Mouse (Mus musculus) megakaryocyte, embryonic 14.5 days (primary cell): ENCODE data around the gene Chrd. TPM values are rescaled to one million over a fixed set of nuclear protein-coding genes. Genes with fewer than 3 reads are reported as not detected.

Experiments
- H3K27me3 ChIP-seq: replicated peaks from 2 replicates; pipeline ENCODE3; 2012; ENCODE audit warnings: inconsistent platforms
- H3K36me3 ChIP-seq: replicated peaks from 2 replicates; pipeline ENCODE3; 2012; ENCODE audit warnings: low read length, inconsistent platforms, mixed read lengths
- H3K4me1 ChIP-seq: 2 replicates; pipeline ENCODE4 v1.6.1; 2012; ENCODE audit warnings: inconsistent platforms
- H3K4me3 ChIP-seq: replicated peaks from 2 replicates; pipeline ENCODE3; 2012; ENCODE audit warnings: moderate library complexity, mild to moderate bottlenecking, inconsistent platforms
- H3K9me3 ChIP-seq: 2 replicates; pipeline ENCODE4 v1.6.1; 2012; ENCODE audit warnings: inconsistent platforms
- FLI1 ChIP-seq: IDR thresholded peaks from 2 replicates; pipeline ENCODE4 v1.6.1; 2012; ENCODE audit warnings: low read length, inconsistent platforms, mixed read lengths
- GATA1 ChIP-seq: IDR thresholded peaks from 3 replicates; pipeline ENCODE4 v1.6.1; 2012; ENCODE audit warnings: mixed read lengths, low read length, inconsistent platforms, borderline replicate concordance
- polyA plus RNA-seq: library from polyadenylated mRNA; stranded (reverse); fragments of >175 nt; gene quantifications from 2 replicates; pipeline ENCODE4 v1.2.3, GENCODE M21; 2012; ENCODE audit warnings: low replicate concordance; ENCODE audit not compliant: insufficient read depth

Gene Chrd
- polyA plus RNA-seq, 1 experiment = not detected

DNA sequence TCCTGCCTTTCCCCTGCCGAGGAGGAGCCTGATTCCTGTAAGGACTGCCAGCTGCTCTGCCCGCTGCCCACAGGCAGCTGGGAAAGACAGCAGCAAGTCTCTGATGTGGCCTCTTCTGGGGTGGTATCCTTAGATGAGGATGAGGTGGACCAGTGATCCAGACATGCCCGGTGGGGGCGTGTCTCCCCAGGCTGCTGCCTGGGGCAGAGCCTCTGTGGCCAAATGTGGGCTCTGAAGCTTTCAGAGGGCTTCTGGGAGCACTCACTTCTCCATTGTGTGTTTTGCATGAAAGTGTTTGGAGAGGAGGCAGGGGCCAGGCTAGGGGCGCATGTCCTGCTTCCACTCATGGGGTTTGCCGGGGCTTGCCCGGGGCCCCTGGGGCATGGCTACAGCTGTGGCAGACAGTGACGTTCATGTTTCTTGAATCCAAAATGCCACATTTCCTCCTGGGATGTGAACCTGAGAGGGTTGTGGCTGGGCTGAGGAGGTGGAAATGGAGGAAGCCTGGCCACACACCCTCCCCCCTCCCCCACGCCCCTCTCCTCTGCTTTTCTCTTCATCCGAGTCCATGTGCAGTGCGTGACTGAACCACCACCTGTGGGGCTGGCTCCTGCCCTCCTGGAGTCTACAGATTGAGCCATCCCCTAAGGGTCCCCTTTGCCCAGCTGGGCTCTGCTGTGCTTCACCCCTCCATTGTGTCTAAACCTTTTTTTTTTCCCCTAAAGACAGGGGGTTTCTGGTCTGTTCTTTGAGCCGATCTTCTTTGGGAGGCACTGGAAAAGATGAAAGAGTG is 31.0 kb upstream of the Chrd start:
- TF ChIP-seq FLI1 (no peak), GATA1 (no peak)
- H3K27me3 ChIP-seq = peaks cover 22% of the 10 kb centered on the region
- H3K9me3 ChIP-seq = no peaks in the 10 kb centered on the region
- peaks cover 39% of the 10 kb centered on the region for H3K36me3 ChIP-seq
- no peak overlapping the region for H3K4me3 ChIP-seq
- peaks cover 55% of the 10 kb centered on the region for H3K4me1 ChIP-seq

DNA sequence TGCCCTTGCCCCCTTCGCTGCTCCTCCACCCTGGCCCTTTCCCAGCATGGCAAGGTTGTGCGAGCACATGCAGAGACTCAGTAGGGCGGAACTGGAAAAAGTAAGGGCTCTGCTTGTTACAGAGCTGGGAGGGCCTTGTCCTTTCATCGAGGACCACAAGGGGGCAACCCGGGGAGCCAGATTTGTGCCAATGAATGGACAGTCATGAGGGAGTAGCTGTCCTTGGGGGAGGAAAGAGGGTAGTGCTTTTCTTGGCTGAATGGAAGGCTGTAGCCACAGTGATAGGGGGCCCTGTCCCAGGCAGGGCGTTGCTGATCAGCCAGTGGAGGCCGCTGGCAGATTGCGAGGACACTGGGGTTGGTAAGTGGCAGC is 30.4 kb upstream of the Chrd start:
- Histone ChIP-seq H3K27me3 (peaks cover 21% of the 10 kb centered on the region), H3K4me3 (no peak overlapping the region), H3K36me3 (peaks cover 39% of the 10 kb centered on the region), H3K4me1 (peaks cover 61% of the 10 kb centered on the region), H3K9me3 (no peaks in the 10 kb centered on the region)
- TF ChIP-seq GATA1 (no peak), FLI1 (no peak)

DNA sequence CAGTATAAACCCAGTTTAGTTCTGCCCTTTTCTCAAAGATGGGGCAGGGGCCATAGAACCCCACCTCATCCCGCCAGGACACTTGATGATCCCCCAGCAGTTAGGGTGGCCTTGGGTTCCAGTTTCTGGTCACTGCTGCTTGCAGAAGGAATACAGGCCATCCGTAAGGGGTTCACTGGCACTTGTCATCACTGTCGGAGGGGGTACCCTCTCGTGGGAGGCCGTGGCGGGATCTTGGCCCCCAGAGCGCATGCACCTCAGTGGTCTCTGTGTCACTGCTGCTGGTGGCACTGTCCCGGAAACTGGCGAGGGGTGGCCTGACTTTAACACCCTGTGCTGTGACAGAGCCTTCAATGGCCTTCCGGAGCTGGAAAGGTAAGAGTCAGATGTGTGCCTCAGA is 29.9 kb upstream of the Chrd start:
- H3K36me3 ChIP-seq = peaks cover 43% of the 10 kb centered on the region
- no peak for TF ChIP-seq FLI1
- TF ChIP-seq GATA1 = no peak
- no peak overlapping the region for H3K4me3 ChIP-seq
- H3K27me3 ChIP-seq = peaks cover 24% of the 10 kb centered on the region
- no peaks in the 10 kb centered on the region for H3K9me3 ChIP-seq
- H3K4me1 ChIP-seq = peaks cover 67% of the 10 kb centered on the region

DNA sequence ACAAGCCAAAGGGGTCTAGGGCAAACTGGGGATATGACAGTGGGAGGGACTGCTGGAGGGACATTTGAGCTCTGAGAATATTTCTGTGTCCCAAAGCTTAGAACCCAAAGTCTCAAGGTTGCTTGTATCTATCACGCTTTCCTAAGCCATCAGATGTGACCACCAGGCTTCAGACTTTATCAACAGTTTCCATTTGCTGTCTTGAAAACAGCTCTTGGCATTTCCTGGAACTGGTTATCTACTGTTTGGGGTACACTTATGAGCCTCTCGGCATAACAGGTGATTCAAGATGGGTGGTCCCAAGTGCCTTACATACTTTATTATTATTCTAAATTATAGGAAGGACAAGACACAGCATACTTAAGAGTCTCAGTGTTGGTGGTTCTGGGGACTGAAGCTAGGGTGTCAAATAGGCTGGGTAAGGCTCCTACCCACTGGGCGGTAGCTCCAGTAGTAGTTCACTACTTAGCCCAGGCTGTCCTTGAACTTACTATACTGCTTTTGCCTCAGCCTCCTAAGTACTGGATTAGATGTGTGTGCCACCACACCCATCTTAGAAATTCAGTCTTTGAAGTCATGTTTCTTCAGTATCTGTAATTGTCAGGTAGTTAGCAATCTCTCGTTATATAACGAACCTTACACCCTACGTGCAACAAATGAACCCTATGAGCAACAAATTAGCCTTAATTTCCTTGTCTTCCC is 29.1 kb upstream of the Chrd start:
- no peaks in the 10 kb centered on the region for H3K9me3 ChIP-seq
- H3K36me3 ChIP-seq = peaks cover 41% of the 10 kb centered on the region
- peaks cover 65% of the 10 kb centered on the region for H3K4me1 ChIP-seq
- H3K4me3 ChIP-seq = no peak overlapping the region
- TF ChIP-seq GATA1 (no peak), FLI1 (no peak)
- H3K27me3 ChIP-seq = peaks cover 25% of the 10 kb centered on the region

DNA sequence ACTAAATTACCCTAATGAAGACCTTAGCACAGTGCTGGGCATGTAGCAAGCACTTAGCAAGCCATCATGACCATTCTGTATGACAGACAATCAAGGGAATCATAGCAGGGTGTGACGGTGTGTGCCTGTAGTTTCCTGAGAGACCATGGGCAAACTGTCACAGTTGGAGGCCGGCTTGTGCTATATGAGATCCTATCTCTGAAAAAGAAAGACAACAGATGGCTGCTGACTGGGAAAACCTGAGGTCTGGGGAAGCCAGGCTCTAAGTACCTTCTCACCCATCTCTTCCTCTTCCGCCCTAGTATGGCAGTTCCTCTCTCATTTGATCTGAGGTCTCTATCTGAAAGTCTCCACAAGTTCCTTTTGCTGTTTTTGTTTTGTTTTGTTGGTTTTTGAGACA is 27.1 kb upstream of the Chrd start:
- Histone ChIP-seq H3K36me3 (peaks cover 25% of the 10 kb centered on the region), H3K27me3 (peaks cover 12% of the 10 kb centered on the region), H3K4me3 (no peak overlapping the region), H3K9me3 (no peaks in the 10 kb centered on the region), H3K4me1 (peaks cover 61% of the 10 kb centered on the region)
- TF ChIP-seq GATA1 (no peak), FLI1 (no peak)

DNA sequence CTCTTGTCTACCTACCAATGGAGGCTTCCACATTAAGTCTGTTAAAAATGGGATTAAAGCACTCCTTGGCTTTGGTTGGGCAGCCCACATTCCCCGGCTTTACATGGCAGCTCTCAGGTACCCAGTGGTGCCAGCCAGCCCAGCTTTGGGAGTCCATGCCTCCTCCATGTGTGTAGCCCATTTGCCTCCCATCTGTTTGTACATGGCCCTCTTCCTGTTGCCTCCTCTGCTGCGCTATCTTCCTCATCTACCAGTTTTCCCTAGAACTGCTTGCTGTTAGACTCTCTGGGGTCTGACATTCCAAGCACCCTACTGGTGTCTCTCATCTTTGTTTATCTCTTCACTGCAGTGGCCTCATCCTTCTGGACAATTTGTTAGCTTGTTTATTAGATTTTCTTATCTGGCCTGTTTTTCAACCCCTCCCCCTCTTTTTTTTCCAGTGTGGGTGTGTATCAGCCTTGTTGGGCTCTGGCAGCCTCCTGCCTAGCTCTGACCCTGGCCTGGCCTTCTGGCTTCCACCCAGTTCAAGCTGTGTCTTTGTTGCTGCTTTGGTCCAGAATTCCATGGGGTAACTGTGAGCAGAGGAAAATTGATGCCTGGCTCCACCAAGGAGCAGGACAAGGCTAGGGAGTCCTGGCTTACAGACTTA is 26.4 kb upstream of the Chrd start:
- no peak for TF ChIP-seq FLI1
- no peak for TF ChIP-seq GATA1
- Histone ChIP-seq H3K4me3 (no peak overlapping the region), H3K4me1 (peaks cover 57% of the 10 kb centered on the region), H3K9me3 (no peaks in the 10 kb centered on the region), H3K27me3 (peaks cover 10% of the 10 kb centered on the region), H3K36me3 (peaks cover 21% of the 10 kb centered on the region)

DNA sequence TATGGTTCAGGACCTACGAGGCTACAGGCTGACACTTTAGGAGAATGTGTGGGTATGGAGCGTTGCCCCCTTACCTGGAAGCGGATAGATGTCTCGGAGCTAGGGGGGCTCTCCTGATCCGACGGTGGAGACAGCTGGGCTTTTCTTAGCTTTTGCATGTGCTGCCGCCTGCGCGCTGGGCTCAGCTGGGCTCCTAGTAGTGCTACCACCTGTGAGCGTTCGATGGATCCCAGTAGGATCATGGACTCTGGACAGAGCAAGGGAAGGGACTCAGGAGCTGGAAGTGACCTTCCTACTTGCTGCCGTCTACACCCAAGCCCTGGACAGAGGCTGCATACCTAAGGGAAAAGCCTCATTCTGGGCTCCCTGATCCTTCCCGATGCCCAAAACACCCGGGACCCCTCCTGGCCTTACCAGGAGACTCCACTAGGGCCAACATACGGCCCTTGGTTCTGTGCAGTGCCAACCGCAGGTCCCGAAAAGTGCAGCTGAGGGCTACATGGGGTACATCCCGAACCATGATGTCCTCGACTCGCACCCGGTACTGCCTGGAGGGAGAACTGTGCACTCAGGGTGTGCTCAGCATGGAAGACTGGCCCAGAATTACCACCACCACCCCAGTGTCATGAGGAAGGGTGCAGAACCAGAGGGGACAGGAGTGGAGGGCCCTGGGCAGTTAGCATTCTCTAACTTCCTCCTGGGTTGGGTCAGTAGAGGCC is 24.5 kb upstream of the Chrd start:
- Histone ChIP-seq H3K36me3 (peaks cover 6% of the 10 kb centered on the region), H3K9me3 (no peaks in the 10 kb centered on the region), H3K4me3 (no peak overlapping the region), H3K27me3 (peaks cover 25% of the 10 kb centered on the region), H3K4me1 (peaks cover 45% of the 10 kb centered on the region)
- TF ChIP-seq FLI1 (no peak), GATA1 (no peak)

DNA sequence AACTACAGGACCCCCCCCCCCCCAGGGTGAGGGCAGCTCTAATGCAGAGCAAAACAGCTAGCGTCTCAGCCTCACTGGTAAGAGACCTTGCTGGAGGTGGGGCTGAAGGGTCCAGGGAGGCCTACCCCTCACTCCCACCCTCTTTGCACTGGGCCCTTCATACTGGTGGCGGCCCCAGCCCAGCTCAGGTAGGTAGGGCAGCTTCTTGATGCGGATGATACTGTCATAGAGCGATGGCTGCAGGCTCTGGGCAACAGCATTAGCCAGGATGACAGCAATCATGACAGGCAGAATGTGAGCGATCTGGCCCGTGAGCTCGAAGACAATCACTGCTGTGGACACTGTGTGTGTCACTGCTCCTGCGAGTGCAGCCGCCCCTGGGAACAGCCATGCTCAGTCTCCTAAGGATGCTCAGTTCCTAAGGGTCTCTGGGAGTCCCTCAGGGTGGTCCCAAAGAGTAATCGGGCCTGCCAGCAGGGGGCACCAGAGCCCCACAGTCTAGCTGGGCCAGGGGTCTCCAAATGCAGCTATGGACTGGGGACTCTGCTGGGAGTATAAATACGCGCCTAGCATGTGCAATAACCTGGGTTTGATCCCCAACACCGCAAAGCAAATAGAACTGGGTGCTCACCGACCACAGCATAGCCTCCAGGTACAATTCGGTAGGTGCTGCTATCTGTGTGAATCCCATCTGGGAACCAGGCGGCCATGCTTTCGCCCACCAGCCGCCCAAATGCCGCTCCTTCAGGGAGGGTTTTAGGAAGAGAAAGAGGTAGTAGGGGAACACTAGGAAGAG is 23.8 kb upstream of the Chrd start:
- Histone ChIP-seq H3K36me3 (peaks cover 4% of the 10 kb centered on the region), H3K4me1 (peaks cover 38% of the 10 kb centered on the region)

DNA sequence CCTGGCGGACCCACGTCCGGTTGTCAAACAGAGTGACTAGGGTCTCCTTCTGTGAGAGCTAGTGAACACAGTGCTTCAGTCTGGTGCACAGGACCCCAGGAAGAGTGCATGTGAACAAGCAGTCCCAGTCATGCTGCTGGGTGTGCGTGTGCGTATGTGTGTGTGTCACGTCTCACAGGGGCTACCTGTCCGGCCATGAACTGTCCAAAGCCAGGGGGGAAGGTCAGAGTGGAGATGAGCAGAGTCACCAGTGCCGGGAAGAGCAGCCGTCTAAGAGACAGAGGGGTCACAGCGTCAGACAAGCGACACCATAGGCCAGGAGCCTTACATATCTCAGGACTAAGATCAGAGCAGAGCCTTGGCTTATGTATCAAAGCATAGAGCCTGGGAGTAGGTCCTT is 22.6 kb upstream of the Chrd start:
- Histone ChIP-seq H3K9me3 (no peaks in the 10 kb centered on the region), H3K4me1 (peaks cover 41% of the 10 kb centered on the region), H3K4me3 (no peak overlapping the region), H3K36me3 (peaks cover 4% of the 10 kb centered on the region), H3K27me3 (peaks cover 42% of the 10 kb centered on the region)
- no peak for TF ChIP-seq GATA1
- TF ChIP-seq FLI1 = no peak

More for the DNA sequence above, 23.8 kb upstream of the Chrd start:
- Histone ChIP-seq H3K27me3 (peaks cover 31% of the 10 kb centered on the region), H3K4me3 (no peak overlapping the region), H3K9me3 (no peaks in the 10 kb centered on the region)
- TF ChIP-seq FLI1 (no peak), GATA1 (no peak)
